ENCODE assay signal across 10 mouse cellular contexts in genomic region chr10:59786289-59786688, GRCm38 (mm10).
DNase-seq lines count a peak whose midpoint lies in the region; ATAC-seq lines count a peak whose summit lies in the region.
"Had no signal": no experiment of that assay in that cellular context is flagged by ENCODE, and none has a peak within 500 bp of the region (broad histone marks: within the 10 kb centered on the region; RNA-seq: fewer than 3 reads in every experiment).

No protein-coding gene starts in this region.

- H3K27me3 ChIP-seq in forebrain, embryonic 14.5 days (replicated peaks; ENCODE audit: control insufficient read depth, insufficient read depth, low read length), result no peaks in the 10 kb centered on the region
- H3K27me3 ChIP-seq in forebrain, embryonic 12.5 days, result no peaks in the 10 kb centered on the region
- H3K27me3 ChIP-seq in kidney, embryonic 15.5 days, result no peaks in the 10 kb centered on the region
- H3K27me3 ChIP-seq: embryonic facial prominence, embryonic 13.5 days; liver, embryonic 15.5 days; midbrain, embryonic 15.5 days had no signal

- H3K4me1 ChIP-seq in forebrain, embryonic 14.5 days (ENCODE audit: control insufficient read depth, insufficient read depth, low read length), result no peaks in the 10 kb centered on the region
- peaks cover 8% of the 10 kb centered on the region for H3K4me1 ChIP-seq in forebrain, embryonic 12.5 days
- peaks cover 16% of the 10 kb centered on the region for H3K4me1 ChIP-seq in kidney, embryonic 15.5 days

- no peaks in the 10 kb centered on the region for H3K9me3 ChIP-seq in forebrain, embryonic 14.5 days (replicated peaks; ENCODE audit: control insufficient read depth, low read length)
- H3K9me3 ChIP-seq in forebrain, embryonic 12.5 days, result no peaks in the 10 kb centered on the region
- H3K9me3 ChIP-seq in kidney, embryonic 15.5 days (replicated peaks), result no peaks in the 10 kb centered on the region
- H3K9me3 ChIP-seq: embryonic facial prominence, embryonic 13.5 days; liver, embryonic 15.5 days; midbrain, embryonic 15.5 days had no signal

- peak; percentile 64 for DNase-seq in forebrain, embryonic 14.5 days (ENCODE audit: low spot score)
- DNase-seq in lung, postnatal 10 days, result peak; percentile 40
- no peak for DNase-seq in lung, postnatal 14 days
- peak; percentile 57 for DNase-seq in brain, adult 2 months (ENCODE audit: low read depth, low spot score)
- peak; percentile 39 to 69 for DNase-seq in layer of hippocampus, postnatal 14 days (ENCODE audit: low spot score in 2 of 2)

- H3K4me2 ChIP-seq in forebrain, embryonic 14.5 days (ENCODE audit: low read length), result no peak overlapping the region
- no peak overlapping the region for H3K4me2 ChIP-seq in forebrain, embryonic 12.5 days
- no peak overlapping the region for H3K4me2 ChIP-seq in kidney, embryonic 15.5 days
- H3K4me2 ChIP-seq: embryonic facial prominence, embryonic 13.5 days; liver, embryonic 15.5 days; midbrain, embryonic 15.5 days had no signal

- ATAC-seq in forebrain, embryonic 14.5 days, result peak; percentile 42; the same call in 1 of the 2 replicates
- ATAC-seq in forebrain, embryonic 12.5 days (ENCODE audit: low FRiP score), result no peak
- no peak for ATAC-seq in kidney, embryonic 15.5 days (replicated peaks; ENCODE audit: low FRiP score)
- ATAC-seq: midbrain, embryonic 15.5 days had no signal

- H3K27ac ChIP-seq in forebrain, embryonic 14.5 days (ENCODE audit: low read depth, low read length), result no peak overlapping the region
- H3K27ac ChIP-seq in forebrain, embryonic 12.5 days, result no peak overlapping the region
- H3K27ac ChIP-seq in kidney, embryonic 15.5 days, result no peak overlapping the region
- H3K27ac ChIP-seq: embryonic facial prominence, embryonic 13.5 days; liver, embryonic 15.5 days; midbrain, embryonic 15.5 days had no signal

- H3K4me3 ChIP-seq in forebrain, embryonic 14.5 days (ENCODE audit: low read depth, low read length), result no peak overlapping the region
- H3K4me3 ChIP-seq in forebrain, embryonic 12.5 days (replicated peaks), result no peak overlapping the region
- H3K4me3 ChIP-seq in kidney, embryonic 15.5 days (replicated peaks), result no peak overlapping the region
- H3K4me3 ChIP-seq: embryonic facial prominence, embryonic 13.5 days; liver, embryonic 15.5 days; midbrain, embryonic 15.5 days had no signal

- H3K36me3 ChIP-seq in forebrain, embryonic 14.5 days (ENCODE audit: control insufficient read depth, insufficient read depth, low read length), result peaks cover 10% of the 10 kb centered on the region; the same call in 1 of the 2 replicates
- H3K36me3 ChIP-seq in forebrain, embryonic 12.5 days (replicated peaks), result peaks cover 18% of the 10 kb centered on the region; the same call in 1 of the 2 replicates
- peaks cover 25% of the 10 kb centered on the region for H3K36me3 ChIP-seq in kidney, embryonic 15.5 days

- no peak overlapping the region for H3K9ac ChIP-seq in forebrain, embryonic 14.5 days (ENCODE audit: low read length)
- H3K9ac ChIP-seq in forebrain, embryonic 12.5 days, result no peak overlapping the region
- H3K9ac ChIP-seq in kidney, embryonic 15.5 days, result no peak overlapping the region
- H3K9ac ChIP-seq: embryonic facial prominence, embryonic 13.5 days; liver, embryonic 15.5 days; midbrain, embryonic 15.5 days had no signal

- 38% methylated on average over 5 of the region's 5 CpGs for WGBS in forebrain, embryonic 14.5 days
- 54% methylated on average over 5 of the region's 5 CpGs for WGBS in forebrain, embryonic 12.5 days
- 76% methylated on average over 5 of the region's 5 CpGs for WGBS in kidney, embryonic 15.5 days
